Mouse (Mus musculus): ENCODE results near the gene Bmper. TPM values are rescaled to one million over a fixed set of nuclear protein-coding genes. Genes with fewer than 3 reads are reported as not detected.

Bmper gene
- polyA plus RNA-seq, 1 experiment from 2014 or later, result 8.3 TPM

DNA sequence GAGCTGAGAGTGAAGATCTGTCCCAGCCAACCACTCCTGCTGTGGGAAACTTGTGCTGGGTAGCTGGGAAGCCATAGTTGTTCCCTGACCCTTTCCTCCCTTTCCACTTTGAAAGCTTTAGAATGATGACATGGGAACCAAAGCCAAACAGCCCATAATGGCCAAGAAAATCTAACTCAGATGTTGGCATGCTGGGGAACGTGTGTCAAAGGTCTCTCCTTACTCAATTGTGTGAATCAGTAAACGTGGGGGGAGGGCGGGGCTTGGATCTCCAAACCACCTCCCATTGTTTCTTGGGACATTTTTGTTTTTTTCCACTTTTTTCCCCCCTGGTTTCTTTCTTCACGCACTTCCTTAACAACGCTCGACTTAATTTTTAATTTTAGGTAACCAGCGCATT lies 40.0 kb downstream of the Bmper start:
- Histone ChIP-seq H3K4me1 (replicated peaks) (no peaks in the 10 kb centered on the region), H3K36me3 (no peaks in the 10 kb centered on the region), H3K4me2 (no peak overlapping the region), H3K4me3 (no peak overlapping the region), H3K9me3 (no peaks in the 10 kb centered on the region), H3K27me3 (no peaks in the 10 kb centered on the region), H3K9ac (no peak overlapping the region), H3K27ac (replicated peaks) (no peak overlapping the region)
- ATAC-seq (ENCODE audit: low FRiP score, low read depth), result no peak
- WGBS, result 80% methylated on average over 7 of the region's 7 CpGs

DNA sequence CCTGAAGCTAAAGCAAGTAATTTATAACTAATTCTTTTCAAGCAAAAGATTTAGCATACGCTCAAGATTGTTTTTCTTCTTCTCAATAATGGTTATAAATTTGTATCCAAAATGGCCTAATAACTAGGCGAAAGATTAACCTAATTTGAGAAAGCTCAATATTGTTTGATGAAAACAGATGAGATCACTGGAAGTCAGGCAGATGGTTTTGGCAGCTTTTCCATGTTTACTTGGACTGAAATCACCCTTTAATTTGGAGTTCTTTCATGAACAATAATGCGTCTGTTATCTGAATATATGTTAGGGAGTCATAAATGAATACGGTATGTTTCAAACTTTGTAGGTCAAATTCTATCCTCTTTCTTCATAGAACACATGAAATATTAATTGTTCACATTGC lies 41.6 kb downstream of the Bmper start:
- no peak overlapping the region for H3K4me3 ChIP-seq
- no peak overlapping the region for H3K4me2 ChIP-seq
- H3K36me3 ChIP-seq, result no peaks in the 10 kb centered on the region
- H3K27ac ChIP-seq (replicated peaks), result no peak overlapping the region
- no peaks in the 10 kb centered on the region for H3K4me1 ChIP-seq (replicated peaks)
- H3K9me3 ChIP-seq, result no peaks in the 10 kb centered on the region
- ATAC-seq (ENCODE audit: low FRiP score, low read depth), result no peak
- WGBS, result 83% methylated on average over 4 of the region's 4 CpGs
- no peak overlapping the region for H3K9ac ChIP-seq
- H3K27me3 ChIP-seq, result no peaks in the 10 kb centered on the region

DNA sequence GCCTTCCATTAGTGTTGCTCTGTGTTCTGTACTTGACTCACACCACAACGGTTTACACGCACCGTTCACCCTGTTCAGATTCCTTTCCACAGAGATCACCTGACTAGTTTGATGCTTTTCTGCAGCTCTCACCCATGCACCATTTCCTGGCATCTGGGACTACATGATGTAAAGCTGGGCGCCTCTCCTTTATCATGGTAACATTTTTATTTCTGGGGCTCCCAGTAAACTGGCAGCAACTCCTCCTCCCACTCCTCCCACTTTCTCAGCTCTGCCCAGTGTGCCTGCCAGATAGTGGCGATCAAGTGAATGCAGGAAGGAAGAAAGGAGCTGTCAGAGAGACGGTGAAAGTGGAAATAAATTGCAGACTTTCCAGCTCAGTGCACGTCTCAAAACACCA lies 45.7 kb downstream of the Bmper start:
- H3K27me3 ChIP-seq, result no peaks in the 10 kb centered on the region
- H3K4me2 ChIP-seq, result no peak overlapping the region
- no peaks in the 10 kb centered on the region for H3K9me3 ChIP-seq
- H3K9ac ChIP-seq, result no peak overlapping the region
- H3K27ac ChIP-seq (replicated peaks), result no peak overlapping the region
- H3K4me3 ChIP-seq, result no peak overlapping the region
- H3K36me3 ChIP-seq, result no peaks in the 10 kb centered on the region
- no peaks in the 10 kb centered on the region for H3K4me1 ChIP-seq (replicated peaks)
- ATAC-seq (ENCODE audit: low FRiP score, low read depth), result no peak
- 54% methylated on average over 7 of the region's 7 CpGs for WGBS

DNA sequence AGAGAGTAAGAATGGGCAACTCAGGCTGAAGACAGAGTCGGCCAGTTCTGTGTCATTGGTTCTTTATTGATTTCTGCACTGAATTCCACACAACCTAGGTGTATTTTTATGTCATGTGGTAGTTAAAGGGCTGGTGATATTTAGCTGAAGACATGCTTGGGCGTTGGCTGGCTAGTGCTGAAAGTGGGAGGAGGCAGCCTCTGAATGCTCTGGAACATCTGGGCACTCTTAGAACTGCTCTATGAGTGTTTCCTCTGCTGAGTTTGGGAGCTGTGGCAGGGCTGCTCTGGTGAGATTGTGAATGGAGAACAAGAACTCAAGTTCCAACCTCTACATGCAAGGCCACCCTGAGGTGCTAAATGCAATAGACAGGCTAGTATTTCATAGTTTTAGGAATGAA lies 46.2 kb downstream of the Bmper start:
- H3K4me2 ChIP-seq, result no peak overlapping the region
- ATAC-seq (ENCODE audit: low FRiP score, low read depth), result no peak
- no peaks in the 10 kb centered on the region for H3K27me3 ChIP-seq
- no peaks in the 10 kb centered on the region for H3K9me3 ChIP-seq
- no peaks in the 10 kb centered on the region for H3K36me3 ChIP-seq
- no peaks in the 10 kb centered on the region for H3K4me1 ChIP-seq (replicated peaks)
- no peak overlapping the region for H3K27ac ChIP-seq (replicated peaks)
- 73% methylated on average over 2 of the region's 2 CpGs for WGBS
- no peak overlapping the region for H3K9ac ChIP-seq
- H3K4me3 ChIP-seq, result no peak overlapping the region

DNA sequence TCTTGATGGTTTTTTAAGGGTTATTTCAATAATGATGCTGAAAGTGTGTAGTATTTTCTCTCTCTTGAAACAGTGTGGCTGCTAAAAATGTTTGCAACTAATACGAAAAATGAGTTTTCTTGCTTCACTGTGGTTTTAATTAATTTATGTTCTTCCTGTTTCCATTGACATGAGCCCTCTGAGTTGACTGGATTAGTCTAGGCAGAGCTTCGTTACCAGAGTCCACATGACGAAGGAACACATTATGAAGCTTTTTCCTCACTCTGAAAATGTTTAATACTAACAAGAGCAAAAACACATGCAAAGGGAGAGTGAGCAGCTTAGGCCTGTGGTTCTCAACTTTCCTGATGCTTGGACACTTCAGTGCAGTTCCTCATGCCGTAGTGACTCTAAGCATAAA lies 53.4 kb downstream of the Bmper start:
- Histone ChIP-seq H3K4me2 (no peak overlapping the region), H3K9ac (no peak overlapping the region), H3K27ac (replicated peaks) (no peak overlapping the region), H3K9me3 (no peaks in the 10 kb centered on the region), H3K4me1 (replicated peaks) (no peaks in the 10 kb centered on the region), H3K4me3 (no peak overlapping the region), H3K36me3 (no peaks in the 10 kb centered on the region), H3K27me3 (no peaks in the 10 kb centered on the region)
- ATAC-seq (ENCODE audit: low FRiP score, low read depth), result no peak
- WGBS, result 90% methylated on average over 4 of the region's 4 CpGs

DNA sequence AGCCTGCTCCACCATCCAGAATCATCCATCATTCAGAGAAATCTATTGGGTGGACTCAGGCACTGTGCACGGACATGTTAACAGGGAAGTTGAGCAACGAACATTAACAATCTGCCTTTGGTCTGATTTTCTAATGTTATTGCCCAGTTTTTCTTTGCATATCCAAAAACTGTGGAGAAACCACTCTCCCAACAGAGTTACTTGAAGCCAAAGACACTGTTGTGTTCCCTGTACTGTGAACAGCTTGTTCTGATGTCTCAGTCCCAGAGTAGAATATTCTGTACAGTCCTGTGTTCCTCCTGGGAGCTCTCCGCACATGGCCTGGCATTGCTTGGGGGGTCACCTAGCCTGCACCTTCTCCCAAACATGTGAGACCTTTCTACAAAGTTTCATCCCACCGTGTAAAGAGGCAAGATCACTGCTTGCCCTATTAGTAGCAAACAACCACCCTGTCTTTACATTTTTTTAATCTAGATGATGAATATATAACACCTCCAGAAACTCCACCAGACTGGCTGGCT lies 62.1 kb downstream of the Bmper start:
- Histone ChIP-seq H3K27me3 (no peaks in the 10 kb centered on the region), H3K9me3 (no peaks in the 10 kb centered on the region), H3K4me2 (no peak overlapping the region), H3K4me1 (replicated peaks) (no peaks in the 10 kb centered on the region), H3K27ac (replicated peaks) (no peak overlapping the region), H3K4me3 (no peak overlapping the region), H3K36me3 (no peaks in the 10 kb centered on the region), H3K9ac (no peak overlapping the region)
- 90% methylated on average over 4 of the region's 4 CpGs for WGBS
- no peak for ATAC-seq (ENCODE audit: low FRiP score, low read depth)

DNA sequence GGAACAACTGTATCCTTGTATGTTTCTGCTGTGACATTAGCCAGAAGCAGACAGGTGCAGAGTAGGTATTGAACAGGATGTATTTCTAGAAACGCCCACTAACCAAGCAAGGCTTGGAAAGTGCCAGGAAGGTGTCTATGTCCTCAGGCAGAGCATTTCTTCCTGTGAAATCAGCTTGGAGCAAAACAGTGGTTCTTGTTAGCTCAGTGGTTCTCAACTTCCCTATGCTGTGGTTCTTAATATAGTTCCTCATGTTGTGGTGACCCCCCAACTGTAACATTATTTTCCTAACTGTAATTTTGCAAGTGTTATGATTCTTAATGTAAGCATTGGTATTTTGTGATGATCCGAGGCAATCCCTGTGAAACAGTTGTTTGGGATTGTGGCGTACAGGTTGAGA lies 70.7 kb downstream of the Bmper start:
- ATAC-seq (ENCODE audit: low FRiP score, low read depth), result no peak
- H3K27ac ChIP-seq (replicated peaks), result no peak overlapping the region
- no peaks in the 10 kb centered on the region for H3K4me1 ChIP-seq (replicated peaks)
- no peaks in the 10 kb centered on the region for H3K36me3 ChIP-seq
- H3K4me2 ChIP-seq, result no peak overlapping the region
- H3K4me3 ChIP-seq, result no peak overlapping the region
- 91% methylated on average over 3 of the region's 3 CpGs for WGBS
- H3K9me3 ChIP-seq, result no peaks in the 10 kb centered on the region
- H3K9ac ChIP-seq, result no peak overlapping the region
- no peaks in the 10 kb centered on the region for H3K27me3 ChIP-seq

DNA sequence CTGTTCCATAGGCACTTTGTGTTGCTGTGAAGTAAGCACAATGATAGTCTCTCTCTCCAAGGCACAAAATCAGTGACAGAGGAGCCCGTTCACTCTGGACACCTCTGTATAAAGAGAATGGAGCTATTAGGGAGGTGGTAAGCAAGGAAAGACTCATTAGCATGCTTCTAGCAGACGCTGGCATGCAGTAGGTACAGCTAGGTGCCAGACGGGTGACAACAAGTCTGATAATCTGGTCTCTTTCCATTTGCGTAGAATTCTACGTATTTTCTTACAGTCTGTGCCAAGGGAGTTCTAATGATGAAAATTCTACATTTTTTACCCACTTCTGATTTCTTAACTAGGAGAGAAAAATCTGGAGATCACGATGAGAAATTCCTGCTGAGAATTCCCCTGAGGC lies 72.7 kb downstream of the Bmper start:
- Histone ChIP-seq H3K27ac (replicated peaks) (no peak overlapping the region), H3K4me3 (no peak overlapping the region), H3K36me3 (no peaks in the 10 kb centered on the region), H3K4me1 (replicated peaks) (no peaks in the 10 kb centered on the region), H3K9ac (no peak overlapping the region), H3K9me3 (no peaks in the 10 kb centered on the region), H3K4me2 (no peak overlapping the region), H3K27me3 (no peaks in the 10 kb centered on the region)
- 87% methylated on average over 6 of the region's 6 CpGs for WGBS
- no peak for ATAC-seq (ENCODE audit: low FRiP score, low read depth)

DNA sequence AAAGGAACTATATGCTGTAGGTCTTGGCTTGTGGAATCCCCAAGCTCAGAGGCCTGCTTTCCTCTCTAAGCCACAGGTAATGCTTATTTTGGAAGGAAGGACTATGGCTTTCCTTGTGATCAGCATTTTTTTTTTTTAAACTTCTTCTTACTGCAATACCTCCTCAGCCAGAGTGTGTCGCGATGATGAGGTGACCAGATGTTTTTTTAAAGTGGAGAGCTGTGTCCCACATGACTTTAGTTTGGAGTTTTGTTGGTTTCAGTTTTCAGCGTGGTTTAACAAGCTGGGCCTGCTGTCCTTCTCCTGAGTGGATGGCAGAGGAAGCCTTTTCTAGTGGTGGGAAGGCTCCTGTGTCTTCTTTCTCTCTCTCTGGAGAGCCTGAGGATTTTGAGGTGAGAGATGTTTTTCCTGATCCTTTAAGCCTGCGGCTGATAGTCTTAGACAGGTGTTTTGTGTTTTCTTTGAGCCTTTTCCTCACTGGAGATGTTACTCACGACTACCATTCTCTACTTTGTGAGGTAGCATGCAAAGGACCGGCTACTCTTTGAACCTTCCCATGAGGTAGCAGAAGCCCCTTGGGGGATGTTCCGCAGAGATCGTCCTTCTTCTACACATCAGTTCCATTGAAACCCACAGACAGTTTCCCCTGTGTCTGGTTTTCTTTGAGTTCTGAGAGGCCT lies 74.8 kb downstream of the Bmper start:
- H3K4me1 ChIP-seq (replicated peaks), result no peaks in the 10 kb centered on the region
- no peak overlapping the region for H3K4me3 ChIP-seq
- H3K27ac ChIP-seq (replicated peaks), result no peak overlapping the region
- no peaks in the 10 kb centered on the region for H3K36me3 ChIP-seq
- H3K9ac ChIP-seq, result no peak overlapping the region
- no peaks in the 10 kb centered on the region for H3K27me3 ChIP-seq
- no peak overlapping the region for H3K4me2 ChIP-seq
- H3K9me3 ChIP-seq, result no peaks in the 10 kb centered on the region
- ATAC-seq (ENCODE audit: low FRiP score, low read depth), result no peak
- 81% methylated on average over 8 of the region's 8 CpGs for WGBS

DNA sequence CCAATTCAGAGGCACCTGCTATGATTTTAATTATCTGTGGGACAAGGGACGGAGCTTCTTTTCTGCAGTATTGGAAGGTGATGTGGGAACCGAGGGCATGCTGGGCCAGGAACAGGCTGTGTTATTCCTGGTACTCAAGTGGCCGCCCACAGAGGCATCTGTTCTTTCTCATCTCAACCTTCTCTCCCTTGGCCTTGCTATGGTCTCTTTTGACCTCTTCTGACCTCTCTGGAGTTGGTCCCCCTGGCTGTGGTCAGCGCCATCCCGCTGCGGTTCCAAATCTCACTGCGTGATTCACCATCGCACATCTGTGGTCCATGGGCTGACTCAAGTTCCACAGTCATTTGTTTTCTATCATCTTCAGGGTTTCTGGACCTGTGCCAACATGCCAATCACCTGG lies 77.5 kb downstream of the Bmper start:
- Histone ChIP-seq H3K27me3 (no peaks in the 10 kb centered on the region), H3K9ac (no peak overlapping the region), H3K27ac (replicated peaks) (no peak overlapping the region), H3K4me3 (no peak overlapping the region), H3K36me3 (no peaks in the 10 kb centered on the region), H3K9me3 (no peaks in the 10 kb centered on the region), H3K4me1 (replicated peaks) (no peaks in the 10 kb centered on the region), H3K4me2 (no peak overlapping the region)
- WGBS, result 86% methylated on average over 8 of the region's 8 CpGs
- no peak for ATAC-seq (ENCODE audit: low FRiP score, low read depth)

DNA sequence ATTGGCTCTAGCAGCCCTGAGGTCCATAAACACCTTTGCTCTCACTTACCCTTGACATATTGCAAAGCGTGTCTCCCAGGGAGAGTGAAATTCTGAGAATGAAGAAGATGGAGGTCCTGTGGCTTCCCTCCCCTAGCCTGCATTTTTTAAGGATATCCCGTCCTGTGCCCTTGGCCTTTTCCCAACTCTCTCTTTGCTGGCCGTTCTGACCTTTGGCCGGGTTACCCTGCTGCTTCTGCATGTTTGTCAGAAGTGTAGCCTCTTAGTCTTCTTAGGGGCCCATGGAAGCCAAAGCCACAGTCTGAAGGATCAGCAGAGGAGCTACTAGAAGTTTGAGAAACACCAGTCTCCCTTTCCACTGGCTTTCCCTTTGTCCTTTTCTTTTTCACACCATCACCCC lies 82.8 kb downstream of the Bmper start:
- ATAC-seq (ENCODE audit: low FRiP score, low read depth), result no peak
- H3K27ac ChIP-seq (replicated peaks), result no peak overlapping the region

DNA sequence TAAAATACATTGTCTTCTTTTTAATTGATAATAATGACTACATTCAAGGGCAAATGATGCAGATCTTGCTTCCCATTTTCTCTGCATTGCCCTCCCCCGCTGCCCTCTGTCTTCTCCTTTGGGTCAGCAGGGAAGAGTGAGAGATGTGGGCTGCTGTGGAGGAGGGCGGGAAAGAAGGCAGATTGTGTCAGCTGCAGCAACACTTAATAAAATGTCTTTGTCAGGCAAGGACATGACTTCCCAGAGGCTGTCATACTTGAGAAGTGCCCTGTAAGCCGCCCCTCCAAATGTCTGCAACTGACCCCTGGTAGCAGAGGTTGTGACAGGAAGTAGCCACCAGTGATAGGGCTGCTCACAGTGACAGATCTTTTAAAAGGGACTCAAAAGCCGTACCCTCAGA lies 83.3 kb downstream of the Bmper start:
- Histone ChIP-seq H3K4me1 (replicated peaks) (no peaks in the 10 kb centered on the region), H3K27me3 (no peaks in the 10 kb centered on the region), H3K36me3 (no peaks in the 10 kb centered on the region), H3K4me3 (no peak overlapping the region), H3K4me2 (no peak overlapping the region), H3K9me3 (no peaks in the 10 kb centered on the region), H3K27ac (replicated peaks) (no peak overlapping the region), H3K9ac (no peak overlapping the region)
- no peak for ATAC-seq (ENCODE audit: low FRiP score, low read depth)
- 66% methylated on average over 4 of the region's 4 CpGs for WGBS

More for the DNA sequence above, 82.8 kb downstream of the Bmper start:
- no peak overlapping the region for H3K9ac ChIP-seq
- H3K4me2 ChIP-seq, result no peak overlapping the region
- WGBS, result 77% methylated on average over 4 of the region's 4 CpGs
- H3K9me3 ChIP-seq, result no peaks in the 10 kb centered on the region
- no peaks in the 10 kb centered on the region for H3K27me3 ChIP-seq
- no peaks in the 10 kb centered on the region for H3K36me3 ChIP-seq
- no peak overlapping the region for H3K4me3 ChIP-seq
- H3K4me1 ChIP-seq (replicated peaks), result no peaks in the 10 kb centered on the region

DNA sequence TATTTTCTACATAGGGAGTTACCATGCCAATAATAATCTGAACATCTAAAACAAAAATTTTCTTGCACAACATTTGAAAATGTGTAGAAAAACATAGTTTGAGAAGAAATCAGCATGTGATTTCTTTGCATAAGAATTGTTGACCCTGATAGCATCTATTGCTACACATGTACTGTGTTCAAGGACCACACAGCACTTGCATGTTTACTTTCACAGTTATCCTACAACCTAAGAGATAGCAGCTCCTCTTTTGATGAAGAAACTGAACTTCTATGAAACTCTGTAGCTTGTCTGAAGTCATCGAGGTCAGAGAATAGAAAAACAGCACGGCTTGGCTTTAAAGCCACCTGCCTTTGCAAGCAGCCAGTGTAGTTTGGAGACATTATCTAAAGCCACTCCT lies 85.0 kb downstream of the Bmper start:
- Histone ChIP-seq H3K36me3 (no peaks in the 10 kb centered on the region), H3K4me1 (replicated peaks) (no peaks in the 10 kb centered on the region), H3K27me3 (no peaks in the 10 kb centered on the region), H3K4me2 (no peak overlapping the region), H3K9me3 (no peaks in the 10 kb centered on the region), H3K4me3 (no peak overlapping the region), H3K27ac (replicated peaks) (no peak overlapping the region), H3K9ac (no peak overlapping the region)
- WGBS, result 94% methylated on average over 2 of the region's 2 CpGs
- ATAC-seq (ENCODE audit: low FRiP score, low read depth), result no peak
